Mouse (Mus musculus) CD4-positive, CD25-positive, alpha-beta regulatory T cell, adult 4 months (primary cell): Measurements from ENCODE around the gene Mmp25. TPM values are rescaled to one million over a fixed set of nuclear protein-coding genes. Genes with fewer than 3 reads are reported as not detected.
"Not testable (repeated sequence)": the region's sequence is repeated elsewhere in the genome, so short reads cannot be mapped to it uniquely, and the experiment has no call there.

Experiments used
- ATAC-seq: one replicate; pipeline ENCODE4 v1.8.0; 2017
- polyA plus RNA-seq, 2 experiments: library from polyadenylated mRNA; unstranded; fragments of 100-300 nt; shearing (Covaris generic); gene quantifications; one replicate each; pipeline ENCODE4 v1.2.1; 2017

Gene Mmp25
- polyA plus RNA-seq, 2 experiments from 2014 or later = 0.42 to 1.6 TPM

DNA sequence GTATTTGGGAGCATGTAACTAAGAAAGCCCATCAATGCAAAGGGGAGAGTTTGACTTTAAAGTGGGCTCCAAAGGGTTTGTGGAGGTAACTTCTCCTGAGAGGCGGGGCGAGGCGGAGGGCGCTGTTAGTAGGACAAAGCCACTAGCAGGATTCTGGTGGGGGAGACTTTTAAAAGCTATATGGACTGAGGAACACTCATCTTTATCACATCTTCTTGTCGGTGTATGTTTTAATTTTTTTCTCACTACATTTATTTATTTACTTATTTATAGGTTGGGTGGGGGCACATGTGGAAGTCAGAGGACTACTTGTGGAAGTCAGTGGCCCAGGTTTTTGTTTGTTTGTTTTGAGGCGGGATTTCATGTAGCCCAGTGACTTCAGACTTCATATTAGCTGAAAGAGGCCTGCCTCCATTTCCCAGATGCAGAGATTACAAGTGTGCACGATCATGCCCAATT lies 45.4 kb downstream of the Mmp25 start:
- ATAC-seq = no peak

DNA sequence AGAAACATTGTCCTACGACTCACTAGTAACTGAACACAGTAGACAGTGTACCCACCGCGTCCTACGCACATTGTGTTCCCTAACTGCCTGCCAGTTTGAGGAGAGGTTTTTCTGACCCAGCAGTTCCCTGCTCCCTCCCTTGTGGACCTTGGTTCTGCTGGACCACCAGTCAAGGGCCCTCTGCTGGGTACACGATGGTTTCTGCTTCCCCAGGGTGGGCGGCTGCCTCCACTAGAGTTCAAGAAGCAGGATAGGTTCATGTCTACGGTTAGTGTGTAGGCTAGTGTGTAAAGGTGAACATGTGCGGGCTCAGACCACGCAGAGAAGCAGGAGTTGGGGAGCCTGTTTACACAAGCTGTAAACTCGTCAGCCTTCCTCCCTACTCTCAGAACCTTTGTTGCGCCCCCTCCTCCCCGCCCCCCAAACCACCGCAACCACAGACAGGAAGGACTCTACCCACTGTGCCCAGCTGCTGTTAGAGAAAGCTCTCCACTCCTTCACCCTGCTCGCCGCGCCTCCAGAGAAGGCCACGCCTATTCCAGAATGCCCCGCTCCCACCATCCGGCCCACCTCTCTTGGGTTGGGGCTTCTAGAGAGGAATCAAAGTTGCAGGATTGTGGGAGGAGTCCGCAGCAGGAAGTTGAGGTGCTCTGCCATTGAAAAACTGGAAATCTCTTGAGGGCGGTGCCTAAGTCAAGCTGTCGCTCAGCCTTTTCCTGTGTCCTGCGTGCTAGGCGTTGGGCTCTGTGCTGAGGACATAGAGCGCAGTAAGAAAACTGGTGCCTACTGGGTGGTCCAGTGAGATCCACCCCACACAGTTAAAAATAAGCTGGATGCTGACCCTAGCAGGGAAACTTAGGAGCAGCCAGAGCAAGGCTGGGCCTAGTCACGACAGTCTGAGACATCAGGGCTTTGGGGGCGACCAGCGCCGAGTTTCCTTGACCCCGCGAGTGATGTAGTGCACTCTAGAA lies 46.2 kb downstream of the Mmp25 start, which contains the start of gene Zfp13:
Gene Zfp13 (minus strand): TSS at position 906 of the 971 bp plus-strand sequence.
- ATAC-seq = peak; percentile 95

DNA sequence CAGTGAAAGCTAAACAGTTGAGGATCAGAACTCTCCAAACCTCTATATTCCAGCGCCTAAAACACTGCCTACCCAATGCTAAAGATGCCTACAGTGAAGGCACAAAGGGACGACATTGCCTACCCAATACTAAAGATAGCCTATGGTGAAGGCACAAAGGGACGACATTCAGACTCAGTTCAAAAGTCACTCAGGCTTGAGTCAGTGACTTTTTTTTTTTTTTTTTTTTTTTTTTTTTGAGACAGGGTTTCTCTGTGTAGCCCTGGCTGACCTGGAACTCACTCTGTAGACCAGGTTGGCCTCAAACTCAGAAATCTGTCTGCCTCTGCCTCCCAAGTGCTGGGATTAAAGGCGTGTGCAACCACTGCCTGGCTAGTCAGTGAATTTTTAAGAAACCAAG lies 49.9 kb downstream of the Mmp25 start:
- ATAC-seq = not testable (repeated sequence)

DNA sequence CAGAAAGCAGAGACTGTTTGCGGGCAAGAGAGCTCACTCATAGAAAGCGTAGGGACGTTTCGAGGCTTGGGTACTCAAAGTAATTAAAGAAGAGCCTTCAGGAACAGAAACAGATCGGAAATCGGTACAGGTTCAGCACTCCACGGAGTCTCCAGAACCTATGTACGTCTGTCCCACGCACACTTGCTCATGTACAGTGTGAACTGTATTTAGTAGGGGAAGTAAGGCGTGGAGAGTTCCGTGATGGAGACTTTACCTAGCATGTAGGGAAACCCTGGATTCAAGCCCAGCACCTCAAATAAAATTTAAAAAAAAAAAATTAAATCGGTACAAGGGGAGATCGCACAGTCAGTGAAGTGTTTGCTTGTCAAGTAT lies 52.2 kb downstream of the Mmp25 start:
- ATAC-seq = peak; percentile 48

DNA sequence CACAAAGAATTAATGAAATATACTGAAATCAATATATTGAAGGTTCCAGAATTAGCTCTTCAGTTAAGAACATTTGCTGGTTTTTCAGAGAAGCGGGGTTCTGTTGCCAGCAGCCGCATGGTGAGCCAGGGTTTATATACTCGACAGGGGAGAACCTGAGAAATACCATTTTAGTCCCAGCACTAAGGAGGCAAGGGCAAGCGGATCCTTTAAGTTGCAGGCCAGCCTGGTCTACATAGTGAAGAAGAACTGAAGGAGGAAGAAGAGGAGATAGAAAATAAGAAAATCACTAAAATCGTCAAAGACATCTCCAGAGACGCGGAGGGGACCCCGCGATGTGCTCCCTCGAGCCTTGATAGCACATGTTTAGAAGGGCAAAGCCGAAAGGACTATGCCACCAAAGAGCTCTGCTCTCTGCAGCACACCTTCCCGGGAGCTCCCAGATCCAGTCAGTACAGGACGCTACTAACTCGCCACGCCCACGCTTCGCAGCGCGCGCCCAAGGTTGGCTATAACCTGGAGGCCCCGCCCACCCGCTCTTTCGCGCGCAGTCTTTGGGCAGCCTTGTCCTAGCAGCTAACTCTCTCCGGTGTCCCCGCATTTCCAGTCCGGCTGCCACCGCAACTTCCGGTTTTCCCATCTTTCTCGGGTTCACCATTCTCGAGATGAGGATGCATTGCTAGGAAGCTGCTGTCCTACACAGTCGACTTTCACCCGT lies 52.7 kb downstream of the Mmp25 start:
- peak; percentile 98 for ATAC-seq

DNA sequence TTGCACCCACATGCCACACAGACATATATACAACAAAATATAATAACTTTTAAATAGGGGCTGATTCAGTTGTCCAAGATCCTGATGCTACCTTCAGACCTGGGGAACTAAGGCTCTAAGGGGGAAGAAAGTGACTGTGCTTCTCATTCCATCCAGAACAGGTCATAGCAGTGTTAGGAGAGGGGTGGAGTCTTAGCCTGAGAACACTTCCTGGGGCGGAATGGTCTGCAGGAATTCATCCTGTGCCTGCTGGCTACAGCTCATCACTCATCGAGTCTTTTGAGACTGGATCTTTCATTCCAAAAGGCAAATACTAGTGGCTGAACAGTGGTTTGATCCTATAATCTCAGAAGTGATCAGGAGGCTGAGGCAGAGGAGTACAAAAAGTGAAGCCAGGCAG lies 57.8 kb downstream of the Mmp25 start:
- ATAC-seq = no peak

DNA sequence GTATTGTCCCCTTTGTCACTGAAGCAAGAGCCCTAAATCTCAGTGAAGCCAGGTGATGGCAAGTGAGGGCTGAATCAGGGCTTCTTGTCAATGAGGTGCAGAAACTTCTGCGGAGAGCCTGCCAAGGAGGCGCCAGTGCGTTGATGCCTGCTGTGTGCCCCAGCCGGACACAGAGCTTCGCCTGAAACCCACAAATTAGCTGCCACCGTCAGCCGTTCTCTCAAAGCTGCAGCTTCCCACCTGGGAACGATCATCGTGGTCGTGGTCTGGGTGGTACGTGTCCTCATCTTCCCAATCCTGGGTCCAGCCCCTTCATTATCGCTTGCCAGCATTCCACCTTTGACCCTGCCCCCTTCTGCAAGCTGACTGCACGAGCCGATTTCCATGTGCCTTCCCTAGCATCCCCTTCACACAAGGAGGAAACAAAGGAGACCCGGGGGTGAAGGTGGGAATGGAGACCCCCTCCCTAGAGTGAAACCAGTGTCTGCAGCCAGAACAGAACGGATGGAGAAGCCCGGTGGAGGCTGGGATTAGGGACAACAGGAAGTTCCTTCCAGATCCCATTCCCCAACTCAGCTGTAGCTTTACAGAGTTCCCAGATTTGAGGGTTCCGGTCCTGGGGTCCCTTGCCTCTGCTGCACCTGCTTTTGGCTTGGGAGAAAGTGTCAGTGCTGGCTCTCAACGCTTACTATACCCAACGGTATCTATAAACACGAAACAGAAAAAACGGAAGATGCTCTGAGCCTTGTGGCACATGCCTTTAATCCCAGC lies 59.2 kb downstream of the Mmp25 start:
- no peak for ATAC-seq

DNA sequence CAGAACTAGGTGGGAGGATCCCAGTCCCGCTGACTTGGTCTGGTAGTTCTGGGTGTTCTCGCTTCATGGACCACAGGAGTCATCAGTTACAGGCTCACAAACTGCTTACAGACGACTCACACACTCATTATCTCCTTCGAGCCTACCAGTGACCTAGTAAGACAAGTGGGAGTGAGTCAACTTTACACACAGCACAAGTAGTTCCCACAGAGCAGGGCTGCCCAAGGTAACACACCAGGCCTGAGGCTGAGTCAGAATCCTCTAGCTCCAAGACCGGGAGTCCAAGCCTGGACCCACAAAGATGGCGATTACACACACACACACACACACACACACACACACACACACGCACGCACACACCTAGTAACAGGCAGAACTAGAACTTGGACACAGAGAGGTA lies 60.3 kb downstream of the Mmp25 start:
- no peak for ATAC-seq

Other genes with a start within 250 kb of the Mmp25 start
- not detected for gene Vmn2r117, start 165.6 kb downstream of the Mmp25 start, polyA plus RNA-seq
- 1 to 10 TPM; 3.4 to 4.3 TPM for gene Zfp213, start 81.0 kb downstream of the Mmp25 start, polyA plus RNA-seq
- gene Zfp13, start 45.8 kb downstream of the Mmp25 start, polyA plus RNA-seq = under 1 TPM in 1 of 2 experiments, not detected in 1; 0.38 TPM
- 1 to 10 TPM; 2.2 to 2.9 TPM for gene Zscan10, start 44.4 kb downstream of the Mmp25 start, polyA plus RNA-seq
- under 1 TPM; 0.22 to 0.66 TPM for gene Bicdl2, start 15.2 kb upstream of the Mmp25 start, polyA plus RNA-seq
- gene Hcfc1r1, start 28.3 kb upstream of the Mmp25 start, polyA plus RNA-seq = 10 to 100 TPM; 71.5 to 72.4 TPM
- 10 to 100 TPM; 26.1 to 43.6 TPM for gene Thoc6, start 28.6 kb upstream of the Mmp25 start, polyA plus RNA-seq
- 1 to 10 TPM; 5.3 to 6.2 TPM for gene Tnfrsf12a, start 32.2 kb upstream of the Mmp25 start, polyA plus RNA-seq
- gene Cldn6, start 34.0 kb upstream of the Mmp25 start, polyA plus RNA-seq = not detected
- gene Cldn9, start 38.7 kb upstream of the Mmp25 start, polyA plus RNA-seq = not detected
- gene 1520401A03Rik, start 77.5 kb upstream of the Mmp25 start, polyA plus RNA-seq = under 1 TPM; 0.20 to 0.30 TPM
- gene Pkmyt1, start 81.1 kb upstream of the Mmp25 start, polyA plus RNA-seq = 10 to 100 TPM; 10.5 to 13.7 TPM
- 1 to 10 TPM; 2.0 to 2.5 TPM for gene Paqr4, start 95.6 kb upstream of the Mmp25 start, polyA plus RNA-seq
- gene Kremen2, start 100.6 kb upstream of the Mmp25 start, polyA plus RNA-seq = 1 to 10 TPM; 1.8 to 2.4 TPM
- gene Flywch1, start 126.3 kb upstream of the Mmp25 start, polyA plus RNA-seq = 10 to 100 TPM; 15.1 to 21.4 TPM
- 1 to 10 TPM; 3.4 to 3.5 TPM for gene Flywch2, start 140.8 kb upstream of the Mmp25 start, polyA plus RNA-seq
- gene Srrm2, start 145.3 kb upstream of the Mmp25 start, polyA plus RNA-seq = 100 to 1,000 TPM; 289 to 316 TPM
- 100 to 1,000 TPM; 600 to 664 TPM for gene Elob, start 183.9 kb upstream of the Mmp25 start, polyA plus RNA-seq
- gene Prss33, start 190.8 kb upstream of the Mmp25 start, polyA plus RNA-seq = not detected
- not detected for gene Prss32, start 198.6 kb upstream of the Mmp25 start, polyA plus RNA-seq
- 1 to 10 TPM; 5.6 to 5.7 TPM for gene Prss41, start 198.9 kb upstream of the Mmp25 start, polyA plus RNA-seq
- not detected for gene Prss21, start 222.8 kb upstream of the Mmp25 start, polyA plus RNA-seq
- not detected for gene Dcpp1, start 235.6 kb upstream of the Mmp25 start, polyA plus RNA-seq
- gene Dcpp2, start 235.6 kb upstream of the Mmp25 start, polyA plus RNA-seq = not detected